Mouse (Mus musculus) heart, embryonic 15.5 days (tissue): ENCODE measurements around the gene Smco2. TPM values are rescaled to one million over a fixed set of nuclear protein-coding genes. Genes with fewer than 3 reads are reported as not detected.

Source experiments
- ATAC-seq: fragments of 200-750 bp; cut with Nextera tagmentation; replicated peaks from 2 replicates; pipeline ENCODE4 v1.8.0; 2017; ENCODE audit warnings: low read depth, moderate TSS enrichment; ENCODE audit not compliant: insufficient number of reproducible peaks, insufficient read depth, low FRiP score
- H3K27ac ChIP-seq: fragments of 300-500 bp; sonication (generic); 2 replicates; pipeline ENCODE4 v1.5.1; 2015; ENCODE audit warnings: mild to moderate bottlenecking, inconsistent platforms
- H3K27me3 ChIP-seq: fragments of 300-500 bp; sonication (generic); 2 replicates; pipeline ENCODE4 v1.6.1; 2015; ENCODE audit warnings: inconsistent platforms
- H3K36me3 ChIP-seq: fragments of 300-500 bp; sonication (generic); 2 replicates; pipeline ENCODE4 v1.6.1; 2015; ENCODE audit warnings: mild to moderate bottlenecking, inconsistent platforms
- H3K4me1 ChIP-seq: fragments of 300-500 bp; sonication (generic); replicated peaks from 2 replicates; pipeline ENCODE4 v1.6.1; 2015; ENCODE audit warnings: inconsistent platforms
- H3K4me2 ChIP-seq: fragments of 300-500 bp; sonication (generic); 2 replicates; pipeline ENCODE4 v1.6.1; 2015; ENCODE audit warnings: inconsistent platforms, mild to moderate bottlenecking, moderate library complexity
- H3K4me3 ChIP-seq: fragments of 300-500 bp; sonication (generic); 2 replicates; pipeline ENCODE4 v1.5.1; 2015; ENCODE audit warnings: mild to moderate bottlenecking, inconsistent platforms
- H3K9ac ChIP-seq: fragments of 300-500 bp; sonication (generic); 2 replicates; pipeline ENCODE4 v1.6.1; 2015; ENCODE audit warnings: mild to moderate bottlenecking, inconsistent platforms
- H3K9me3 ChIP-seq: fragments of 300-500 bp; sonication (generic); replicated peaks from 2 replicates; pipeline ENCODE4 v1.6.1; 2016; ENCODE audit warnings: inconsistent platforms
- WGBS: fragments of 180-500 bp; shearing (Covaris S2); methylation state at CpG from one replicate; pipeline ENCODE4 v1.1.7; 2015; ENCODE audit warnings: mixed read lengths; 5-methylcytosine and 5-hydroxymethylcytosine counted together
- polyA plus RNA-seq: library from polyadenylated mRNA; unstranded; fragments of >200 nt; fragmentation: Nextera tagmentation; extraction: Ambion mirVana; gene quantifications from 2 replicates; pipeline ENCODE4 v1.2.1, GENCODE M21; 2015

The Smco2 gene
- polyA plus RNA-seq, 1 experiment from 2014 or later, result 0.53 TPM

GRCm38 (mm10) chr6:146837316-146837715 is 12.6 kb upstream of the Smco2 start:
- ATAC-seq, result no peak
- peak overlapping the region; percentile 4; the same call in 1 of the 2 replicates for H3K27ac ChIP-seq
- 41% methylated on average over 7 of the region's 7 CpGs for WGBS

GRCm38 (mm10) chr6:146838366-146838765 is 11.5 kb upstream of the Smco2 start:
- H3K4me3 ChIP-seq, result no peak overlapping the region
- H3K9ac ChIP-seq, result no peak overlapping the region
- no peak overlapping the region for H3K27ac ChIP-seq
- no peaks in the 10 kb centered on the region for H3K36me3 ChIP-seq
- H3K27me3 ChIP-seq, result no peaks in the 10 kb centered on the region
- peaks cover 19% of the 10 kb centered on the region for H3K4me1 ChIP-seq
- no peak overlapping the region for H3K4me2 ChIP-seq
- 93% methylated on average over 5 of the region's 5 CpGs for WGBS
- no peak for ATAC-seq
- no peaks in the 10 kb centered on the region for H3K9me3 ChIP-seq

More at GRCm38 (mm10) chr6:146837316-146837715, 12.6 kb upstream of the Smco2 start:
- H3K9ac ChIP-seq, result no peak overlapping the region
- peaks cover 19% of the 10 kb centered on the region for H3K4me1 ChIP-seq
- no peak overlapping the region for H3K4me3 ChIP-seq
- no peaks in the 10 kb centered on the region for H3K36me3 ChIP-seq
- no peaks in the 10 kb centered on the region for H3K9me3 ChIP-seq
- no peaks in the 10 kb centered on the region for H3K27me3 ChIP-seq
- H3K4me2 ChIP-seq, result no peak overlapping the region

- 75% methylated on average over 4 of the region's 4 CpGs for WGBS
- no peak for ATAC-seq
- Histone ChIP-seq H3K9me3 (no peaks in the 10 kb centered on the region), H3K36me3 (no peaks in the 10 kb centered on the region), H3K9ac (no peak overlapping the region), H3K4me2 (no peak overlapping the region), H3K27me3 (no peaks in the 10 kb centered on the region), H3K4me3 (no peak overlapping the region), H3K27ac (no peak overlapping the region), H3K4me1 (peaks cover 16% of the 10 kb centered on the region)
Measured at GRCm38 (mm10) chr6:146838863-146839262, 11.0 kb upstream of the Smco2 start.

- Histone ChIP-seq H3K4me3 (no peak overlapping the region), H3K4me1 (peaks cover 18% of the 10 kb centered on the region), H3K4me2 (no peak overlapping the region), H3K9ac (no peak overlapping the region), H3K36me3 (no peaks in the 10 kb centered on the region), H3K9me3 (no peaks in the 10 kb centered on the region), H3K27me3 (no peaks in the 10 kb centered on the region), H3K27ac (peak overlapping the region; percentile 38)
- WGBS, result 46% methylated on average over 6 of the region's 6 CpGs
- peak; percentile 50; the same call in 1 of the 2 replicates for ATAC-seq
Measured at GRCm38 (mm10) chr6:146844867-146845266, 5.0 kb upstream of the Smco2 start.

GRCm38 (mm10) chr6:146845347-146845746 is 4.6 kb upstream of the Smco2 start:
- no peak overlapping the region for H3K4me3 ChIP-seq
- H3K4me1 ChIP-seq, result peaks cover 18% of the 10 kb centered on the region
- no peak overlapping the region for H3K9ac ChIP-seq
- ATAC-seq, result no peak
- no peak overlapping the region for H3K4me2 ChIP-seq
- peak overlapping the region; percentile 38 for H3K27ac ChIP-seq
- 68% methylated on average over 5 of the region's 5 CpGs for WGBS
- H3K9me3 ChIP-seq, result no peaks in the 10 kb centered on the region
- H3K27me3 ChIP-seq, result no peaks in the 10 kb centered on the region
- no peaks in the 10 kb centered on the region for H3K36me3 ChIP-seq

GRCm38 (mm10) chr6:146845961-146846750 is 3.7 kb upstream of the Smco2 start:
- Histone ChIP-seq H3K9me3 (no peaks in the 10 kb centered on the region), H3K36me3 (no peaks in the 10 kb centered on the region), H3K27me3 (no peaks in the 10 kb centered on the region), H3K27ac (peak overlapping the region; percentile 58), H3K4me3 (no peak overlapping the region), H3K4me2 (no peak overlapping the region), H3K4me1 (peaks cover 18% of the 10 kb centered on the region), H3K9ac (no peak overlapping the region)
- peak; percentile 56; the same call in 1 of the 2 replicates for ATAC-seq
- WGBS, result 44% methylated on average over 15 of the region's 15 CpGs

- Histone ChIP-seq H3K4me3 (no peak overlapping the region), H3K4me1 (peaks cover 18% of the 10 kb centered on the region), H3K9ac (no peak overlapping the region), H3K27me3 (no peaks in the 10 kb centered on the region), H3K4me2 (no peak overlapping the region), H3K36me3 (no peaks in the 10 kb centered on the region), H3K9me3 (no peaks in the 10 kb centered on the region), H3K27ac (no peak overlapping the region)
- ATAC-seq, result no peak
- 86% methylated on average over 3 of the region's 3 CpGs for WGBS
Measured at GRCm38 (mm10) chr6:146847402-146847801, 2.5 kb upstream of the Smco2 start.

GRCm38 (mm10) chr6:146848281-146848680 is 1.6 kb upstream of the Smco2 start:
- no peaks in the 10 kb centered on the region for H3K36me3 ChIP-seq
- WGBS, result 77% methylated on average over 3 of the region's 3 CpGs
- H3K4me2 ChIP-seq, result no peak overlapping the region
- H3K9me3 ChIP-seq, result no peaks in the 10 kb centered on the region
- H3K4me3 ChIP-seq, result no peak overlapping the region
- H3K4me1 ChIP-seq, result peaks cover 23% of the 10 kb centered on the region
- no peak for ATAC-seq
- H3K27me3 ChIP-seq, result no peaks in the 10 kb centered on the region
- no peak overlapping the region for H3K9ac ChIP-seq
- no peak overlapping the region for H3K27ac ChIP-seq

GRCm38 (mm10) chr6:146851916-146852315 is 2.0 kb downstream of the Smco2 start:
- no peak overlapping the region for H3K4me3 ChIP-seq
- H3K4me2 ChIP-seq, result no peak overlapping the region
- H3K36me3 ChIP-seq, result no peaks in the 10 kb centered on the region
- no peak overlapping the region for H3K27ac ChIP-seq
- H3K4me1 ChIP-seq, result peaks cover 10% of the 10 kb centered on the region
- WGBS, result 74% methylated on average over 3 of the region's 3 CpGs
- no peaks in the 10 kb centered on the region for H3K9me3 ChIP-seq
- H3K9ac ChIP-seq, result no peak overlapping the region
- ATAC-seq, result no peak
- no peaks in the 10 kb centered on the region for H3K27me3 ChIP-seq

- H3K27me3 ChIP-seq, result no peaks in the 10 kb centered on the region
- no peaks in the 10 kb centered on the region for H3K9me3 ChIP-seq
- H3K9ac ChIP-seq, result no peak overlapping the region
- H3K4me3 ChIP-seq, result no peak overlapping the region
- peaks cover 13% of the 10 kb centered on the region for H3K4me1 ChIP-seq
- no peaks in the 10 kb centered on the region for H3K36me3 ChIP-seq
- no peak for ATAC-seq
- no peak overlapping the region for H3K4me2 ChIP-seq
- no peak overlapping the region for H3K27ac ChIP-seq
- WGBS, result 51% methylated on average over 4 of the region's 4 CpGs
Measured at GRCm38 (mm10) chr6:146852739-146853138, 2.8 kb downstream of the Smco2 start.

- 90% methylated on average over 9 of the region's 9 CpGs for WGBS
- Histone ChIP-seq H3K4me3 (no peak overlapping the region), H3K9ac (no peak overlapping the region), H3K9me3 (no peaks in the 10 kb centered on the region), H3K27ac (no peak overlapping the region), H3K27me3 (no peaks in the 10 kb centered on the region), H3K4me2 (no peak overlapping the region), H3K36me3 (no peaks in the 10 kb centered on the region), H3K4me1 (peaks cover 13% of the 10 kb centered on the region)
- no peak; the same call in 1 of the 2 replicates for ATAC-seq
Measured at GRCm38 (mm10) chr6:146855185-146855584, 5.3 kb downstream of the Smco2 start.

GRCm38 (mm10) chr6:146857386-146857785 is 7.5 kb downstream of the Smco2 start:
- WGBS, result 69% methylated on average over 2 of the region's 2 CpGs
- H3K27me3 ChIP-seq, result no peaks in the 10 kb centered on the region
- H3K4me1 ChIP-seq, result peaks cover 13% of the 10 kb centered on the region
- H3K36me3 ChIP-seq, result no peaks in the 10 kb centered on the region
- H3K27ac ChIP-seq, result no peak overlapping the region; the same call in 1 of the 2 replicates
- no peak for ATAC-seq
- H3K9ac ChIP-seq, result no peak overlapping the region
- H3K4me2 ChIP-seq, result no peak overlapping the region
- H3K9me3 ChIP-seq, result no peaks in the 10 kb centered on the region
- H3K4me3 ChIP-seq, result no peak overlapping the region
